Mouse (Mus musculus) lung, adult 2 months (tissue): ENCODE results near the gene Dock1. TPM values are rescaled to one million over a fixed set of nuclear protein-coding genes. Genes with fewer than 3 reads are reported as not detected.

Experiments used
- DNase-seq: peaks from one replicate; pipeline ENCODE4 v3.0.0; 2022
- H3K4me1 ChIP-seq: fragments of 200-500 bp; 2 replicates; pipeline ENCODE4 v1.6.1; 2011; ENCODE audit warnings: low read length; ENCODE audit not compliant: control insufficient read depth, insufficient read depth
- H3K4me3 ChIP-seq: fragments of 200-500 bp; replicated peaks from 2 replicates; pipeline ENCODE3; 2011; ENCODE audit warnings: low read depth, mild to moderate bottlenecking, control low read depth, low read length; ENCODE audit errors: extremely low read depth
- CTCF ChIP-seq: fragments of 200-500 bp; IDR thresholded peaks from 2 replicates; pipeline ENCODE4 v1.5.1; 2011; ENCODE audit warnings: mild to moderate bottlenecking, low read length, control low read depth; ENCODE audit not compliant: insufficient read depth
- POLR2A ChIP-seq: fragments of 200-500 bp; IDR thresholded peaks from 2 replicates; pipeline ENCODE4 v1.6.1; 2011; ENCODE audit warnings: low read depth, mild to moderate bottlenecking, control low read depth, low read length, borderline replicate concordance; ENCODE audit errors: extremely low read depth
- WGBS: fragments of 180-500 bp; shearing (Covaris S2); methylation state at CpG from one replicate; pipeline ENCODE4 v1.1.7; 2018; 5-methylcytosine and 5-hydroxymethylcytosine counted together
- polyA plus RNA-seq: library from polyadenylated mRNA; depleted of rRNA; stranded (reverse); fragments of >200 nt; gene quantifications from 2 replicates; pipeline ENCODE4 v1.2.3, GENCODE M21; 2012

The Dock1 gene
- polyA plus RNA-seq, 1 experiment = 18.7 TPM

DNA sequence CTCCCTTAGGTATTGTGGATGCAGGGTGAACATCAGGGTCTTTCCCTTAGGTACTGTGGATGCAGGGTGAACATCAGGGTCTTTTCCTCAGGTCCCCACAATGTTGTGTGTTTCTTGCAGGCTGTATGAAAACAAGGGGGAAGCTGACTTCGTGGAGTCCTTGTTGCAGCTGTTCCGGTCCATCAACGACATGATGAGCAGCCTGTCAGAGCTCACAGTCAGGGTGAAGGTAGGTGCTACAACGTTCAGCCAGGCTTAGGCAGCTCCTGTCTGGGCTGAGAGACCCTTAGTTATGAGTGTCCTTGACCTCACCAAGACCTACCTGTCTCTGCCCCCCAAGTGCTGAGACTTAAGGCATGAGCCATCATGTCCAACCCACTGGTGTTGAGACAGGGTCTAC lies 134.0 kb downstream of the Dock1 start:
- DNase-seq = no peak
- 90% methylated on average over 4 of the region's 4 CpGs for WGBS
- no peak for TF ChIP-seq POLR2A
- TF ChIP-seq CTCF = no peak
- Histone ChIP-seq H3K4me1 (no peaks in the 10 kb centered on the region), H3K4me3 (no peak overlapping the region)

DNA sequence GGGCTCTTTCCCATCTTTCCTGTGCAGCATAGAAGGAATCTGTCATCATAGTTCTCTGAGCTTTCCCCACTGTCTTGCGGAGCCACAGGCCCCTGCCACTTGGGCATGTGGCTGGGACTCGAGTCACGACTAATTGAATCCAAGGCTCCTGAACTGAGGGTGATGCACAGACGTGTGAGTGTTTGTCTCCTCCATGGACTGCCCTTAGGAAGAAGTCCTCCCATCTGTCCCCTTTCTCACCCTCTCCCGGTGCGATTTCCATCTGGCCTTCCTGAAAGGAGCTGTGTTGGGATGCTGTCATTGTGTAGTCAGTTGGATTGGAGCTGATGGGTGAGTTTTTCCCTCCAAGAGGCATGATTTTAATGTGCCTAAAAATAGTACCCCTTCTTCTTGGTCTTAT lies 136.3 kb downstream of the Dock1 start:
- TF ChIP-seq POLR2A = no peak
- no peak for TF ChIP-seq CTCF
- DNase-seq = no peak
- 88% methylated on average over 6 of the region's 6 CpGs for WGBS
- Histone ChIP-seq H3K4me1 (no peaks in the 10 kb centered on the region), H3K4me3 (no peak overlapping the region)

DNA sequence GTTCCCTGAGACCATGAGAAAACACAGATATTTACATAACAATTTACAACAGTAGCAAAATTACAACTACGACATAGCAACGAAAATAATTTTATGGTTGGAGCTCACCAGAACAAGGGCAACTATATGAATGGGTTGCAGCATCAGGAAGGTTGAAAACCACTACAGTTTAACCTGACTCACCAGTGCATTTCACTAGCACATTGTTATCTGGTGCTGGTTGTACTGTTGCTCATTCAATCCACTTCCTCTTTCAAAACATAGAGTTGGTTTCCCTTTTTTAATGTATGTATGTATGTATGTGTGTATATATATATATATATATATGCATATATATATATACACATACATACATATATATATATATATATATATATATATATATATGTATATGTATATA lies 138.0 kb downstream of the Dock1 start:
- WGBS = 79% methylated on average over 2 of the region's 2 CpGs
- H3K4me3 ChIP-seq = no peak overlapping the region
- no peak for TF ChIP-seq POLR2A
- TF ChIP-seq CTCF = no peak
- DNase-seq = no peak
- no peaks in the 10 kb centered on the region for H3K4me1 ChIP-seq

DNA sequence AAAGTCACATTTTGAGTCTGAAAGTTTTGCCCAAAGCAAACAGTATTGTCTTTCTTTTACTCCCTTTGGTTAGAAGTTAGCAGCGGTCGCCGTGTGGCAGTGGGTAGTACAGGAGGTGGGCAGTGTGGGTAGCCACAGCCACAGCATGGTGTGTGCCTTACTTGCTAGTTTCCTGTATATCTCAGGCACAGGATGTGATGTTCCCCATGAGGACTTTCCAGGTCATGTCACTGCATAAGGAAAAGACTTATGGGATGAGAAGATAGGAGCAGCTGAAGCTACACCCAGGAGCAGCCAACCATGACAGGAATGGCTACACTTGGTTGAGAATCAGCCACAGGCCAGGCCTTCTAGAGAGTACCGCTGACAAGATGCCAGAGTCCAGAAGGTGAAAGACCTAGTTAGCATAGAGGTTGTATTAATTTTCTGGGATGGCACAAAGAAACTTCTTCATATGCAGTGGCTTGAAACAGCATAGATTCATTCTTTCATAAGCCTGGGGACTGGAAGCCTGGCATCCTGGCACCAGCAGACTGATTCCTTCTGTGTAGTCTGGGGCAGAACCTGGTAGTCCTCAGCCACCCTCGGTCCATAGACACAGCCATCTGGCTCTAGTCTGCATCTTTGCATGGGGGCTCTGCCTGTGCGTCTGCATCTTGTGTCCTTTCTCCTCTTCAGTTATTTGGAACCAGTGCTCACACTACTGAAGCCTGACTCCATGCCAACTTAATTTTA lies 139.0 kb downstream of the Dock1 start:
- 91% methylated on average over 6 of the region's 6 CpGs for WGBS
- no peaks in the 10 kb centered on the region for H3K4me1 ChIP-seq
- TF ChIP-seq POLR2A (no peak), CTCF (no peak)
- no peak for DNase-seq
- no peak overlapping the region for H3K4me3 ChIP-seq

DNA sequence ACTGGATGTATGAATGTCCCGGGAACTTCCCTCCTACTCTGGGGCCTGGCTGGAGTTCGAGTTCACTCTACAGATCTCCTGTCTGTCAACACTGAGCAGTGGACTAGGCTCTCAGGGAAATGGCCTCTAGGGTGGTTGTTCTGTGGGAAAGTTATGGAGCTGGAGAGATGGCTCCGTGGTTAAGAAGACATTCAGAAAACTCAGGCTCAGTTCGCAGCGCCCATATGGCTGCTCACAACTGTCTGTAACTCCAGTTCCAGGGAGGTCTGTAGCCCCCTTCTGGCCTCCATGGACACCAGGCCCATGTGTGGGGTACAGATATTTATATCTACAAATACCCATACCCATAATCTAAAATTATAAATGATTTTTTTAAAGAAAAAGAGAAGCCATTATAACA lies 148.0 kb downstream of the Dock1 start:
- WGBS = 98% methylated on average over 5 of the region's 5 CpGs
- DNase-seq = no peak
- Histone ChIP-seq H3K4me3 (no peak overlapping the region), H3K4me1 (peaks cover 4% of the 10 kb centered on the region; the same call in 1 of the 2 replicates)
- TF ChIP-seq POLR2A = no peak
- no peak for TF ChIP-seq CTCF

DNA sequence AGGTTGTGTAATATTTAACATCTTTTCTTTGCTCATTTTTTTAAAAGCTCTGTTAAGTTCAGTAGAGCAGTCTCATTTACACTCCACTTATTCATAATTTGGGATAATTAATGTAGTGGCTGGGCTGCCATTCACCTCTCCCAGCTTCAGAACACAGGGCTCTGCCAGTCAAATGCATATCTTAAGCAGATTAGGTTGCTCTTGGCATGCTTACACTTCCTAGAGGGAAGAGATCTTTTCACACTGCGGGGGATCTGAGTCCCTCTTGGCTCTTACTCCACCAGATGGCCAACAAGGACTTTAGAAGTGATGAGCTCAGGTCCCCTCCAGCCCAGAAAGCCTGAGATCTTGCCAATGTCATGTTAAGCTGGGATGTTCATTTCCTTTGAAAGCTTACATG lies 150.8 kb downstream of the Dock1 start:
- 33% methylated on average over 1 of the region's 1 CpGs for WGBS

DNA sequence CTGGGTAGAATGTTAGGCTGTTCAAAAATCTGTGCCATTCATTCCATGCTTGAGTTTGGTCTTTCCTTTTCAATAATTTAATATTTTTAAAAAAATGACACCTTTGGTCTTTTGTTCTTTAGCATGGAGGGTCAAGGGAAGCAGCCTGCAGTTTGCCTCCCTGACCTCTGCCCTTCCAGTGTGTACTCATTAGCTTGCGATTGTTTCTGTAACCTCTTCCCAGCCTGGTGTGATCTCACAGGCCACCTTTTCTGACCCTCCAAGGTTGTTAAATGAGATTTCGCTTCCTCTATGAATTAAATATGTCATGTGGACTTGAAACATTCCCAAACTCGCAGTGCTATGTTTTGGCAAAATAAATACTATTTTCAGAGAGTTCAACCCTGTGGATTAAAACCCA lies 151.6 kb downstream of the Dock1 start:
- 63% methylated on average over 3 of the region's 3 CpGs for WGBS
- TF ChIP-seq POLR2A (no peak), CTCF (no peak)

More for the DNA sequence above, 150.8 kb downstream of the Dock1 start:
- no peak overlapping the region for H3K4me3 ChIP-seq
- no peak for DNase-seq
- TF ChIP-seq CTCF (no peak), POLR2A (no peak)
- peaks cover 8% of the 10 kb centered on the region; the same call in 1 of the 2 replicates for H3K4me1 ChIP-seq

DNA sequence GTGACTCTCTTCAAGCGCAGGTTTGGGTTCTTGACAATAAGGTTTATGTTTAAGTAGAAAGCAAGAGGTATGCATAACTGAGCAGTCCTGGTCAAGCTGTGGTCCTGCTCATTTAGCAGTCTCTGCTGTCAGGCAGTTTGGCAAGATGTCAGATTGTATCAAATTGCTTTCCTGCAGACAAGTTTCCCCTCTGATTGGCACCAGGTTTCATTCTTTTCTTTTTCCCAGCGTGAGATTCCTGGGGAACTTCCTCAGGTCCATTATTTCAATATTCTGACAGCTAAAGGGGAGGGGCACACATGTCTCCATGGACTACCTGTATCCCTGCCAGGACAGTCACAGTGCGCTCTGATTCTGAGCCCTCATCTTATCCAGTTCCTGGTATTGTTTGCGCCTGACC lies 153.4 kb downstream of the Dock1 start:
- no peak for DNase-seq
- peaks cover 8% of the 10 kb centered on the region; the same call in 1 of the 2 replicates for H3K4me1 ChIP-seq
- WGBS = 60% methylated on average over 4 of the region's 4 CpGs
- TF ChIP-seq POLR2A (no peak), CTCF (no peak)
- H3K4me3 ChIP-seq = no peak overlapping the region

More for the DNA sequence above, 151.6 kb downstream of the Dock1 start:
- peaks cover 8% of the 10 kb centered on the region; the same call in 1 of the 2 replicates for H3K4me1 ChIP-seq
- no peak for DNase-seq
- no peak overlapping the region for H3K4me3 ChIP-seq

DNA sequence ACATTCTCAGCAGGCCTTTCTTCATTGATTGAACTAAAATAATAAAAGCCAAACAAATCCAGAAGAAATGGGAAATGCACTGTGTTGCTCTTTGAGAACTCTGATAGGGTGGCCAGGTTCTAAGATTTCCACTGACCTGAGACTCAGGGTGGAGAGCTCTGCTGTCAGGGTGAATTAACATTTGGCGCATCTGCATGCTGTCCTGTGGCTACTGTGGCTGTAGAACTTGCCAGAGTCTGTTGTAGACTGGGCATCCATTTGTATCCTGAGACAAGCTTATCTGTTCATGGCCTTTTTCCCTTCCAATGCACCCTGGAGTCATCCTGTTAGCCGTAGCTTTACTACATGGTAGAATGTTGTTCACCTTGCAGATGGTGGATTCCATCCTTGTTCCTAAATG lies 169.6 kb downstream of the Dock1 start:
- WGBS = 94% methylated on average over 2 of the region's 2 CpGs

DNA sequence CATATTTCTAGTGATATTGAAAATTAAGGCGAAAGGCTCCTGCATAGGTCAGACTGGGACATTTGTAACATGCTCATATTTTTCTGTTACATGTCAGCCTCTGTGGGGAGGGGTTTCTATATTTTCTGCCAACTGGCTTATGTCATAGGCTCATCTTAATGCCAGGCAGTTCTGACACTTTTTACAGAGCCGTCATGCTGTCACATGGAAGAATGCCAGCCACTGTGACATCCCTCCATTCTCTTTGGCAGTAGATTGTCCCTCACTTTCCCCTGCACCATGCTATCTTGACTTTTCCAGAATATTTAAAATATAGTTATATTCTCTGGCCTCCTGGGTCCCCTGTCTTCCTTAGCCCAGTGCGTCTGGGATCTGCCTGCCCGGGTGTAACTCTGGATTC lies 172.3 kb downstream of the Dock1 start:
- WGBS = 79% methylated on average over 4 of the region's 4 CpGs
- TF ChIP-seq CTCF = no peak
- TF ChIP-seq POLR2A = no peak
- Histone ChIP-seq H3K4me3 (no peak overlapping the region), H3K4me1 (no peaks in the 10 kb centered on the region)
- no peak for DNase-seq

More for the DNA sequence above, 169.6 kb downstream of the Dock1 start:
- no peaks in the 10 kb centered on the region for H3K4me1 ChIP-seq
- TF ChIP-seq CTCF = no peak
- no peak for TF ChIP-seq POLR2A
- H3K4me3 ChIP-seq = no peak overlapping the region
- no peak for DNase-seq

DNA sequence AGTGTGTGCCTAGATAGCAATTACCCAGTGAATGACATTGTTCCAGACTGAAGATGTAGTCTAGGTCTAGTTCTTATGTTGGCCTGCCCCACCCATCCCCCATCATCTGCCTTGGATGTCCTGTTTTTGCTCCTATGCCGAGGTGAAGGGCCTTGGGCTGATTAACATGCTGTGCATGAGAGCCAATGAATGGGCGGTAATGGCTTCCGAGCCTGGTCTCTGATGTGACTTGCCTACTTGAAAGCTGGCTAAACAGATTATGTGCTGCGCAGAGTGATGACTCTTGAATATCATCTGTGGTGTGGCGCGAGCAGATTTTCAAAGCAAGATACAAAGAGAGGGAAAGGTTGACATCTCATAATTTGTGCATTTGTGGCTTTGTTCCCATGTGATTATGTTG lies 191.5 kb downstream of the Dock1 start:
- WGBS = 85% methylated on average over 6 of the region's 6 CpGs
- Histone ChIP-seq H3K4me1 (no peaks in the 10 kb centered on the region), H3K4me3 (no peak overlapping the region)
- no peak for DNase-seq
- no peak for TF ChIP-seq POLR2A
- TF ChIP-seq CTCF = no peak
